Mouse (Mus musculus): ENCODE results near the gene Cacna2d4. TPM values are rescaled to one million over a fixed set of nuclear protein-coding genes. Genes with fewer than 3 reads are reported as not detected.
"Not testable (repeated sequence)": the region's sequence is repeated elsewhere in the genome, so short reads cannot be mapped to it uniquely, and the experiment has no call there.

Gene Cacna2d4
- total and polyA plus RNA-seq, 2 experiments from 2014 or later, result 0.48 to 0.62 TPM

DNA sequence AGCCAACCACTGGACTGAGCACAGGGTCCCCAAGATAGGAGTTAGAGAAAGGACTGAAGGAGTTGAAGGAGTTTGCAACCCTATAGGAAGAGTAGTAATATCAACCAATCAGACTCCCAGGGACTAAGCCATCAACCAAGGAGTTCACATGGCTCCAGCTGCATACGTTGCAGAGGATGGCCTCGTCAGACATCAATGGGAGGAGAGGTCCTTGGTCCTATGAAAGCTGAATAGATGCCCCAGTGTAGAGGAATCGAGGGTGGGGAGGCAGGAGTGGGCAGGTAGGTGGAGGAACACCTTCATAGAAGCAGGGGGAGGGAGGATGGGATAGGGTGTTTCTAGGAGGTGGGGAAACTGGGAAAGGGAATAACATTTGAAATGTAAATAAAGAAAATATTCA, 31.4 kb upstream of the Cacna2d4 start:
- DNase-seq (no peak), ATAC-seq (no peak)
- Histone ChIP-seq H3K36me3 (ENCODE audit: insufficient read depth) (peaks cover 14% of the 10 kb centered on the region), H3K4me3 (ENCODE audit: low read depth, low read length) (no peak overlapping the region), H3K27me3 (ENCODE audit: insufficient read depth, low read length) (no peaks in the 10 kb centered on the region), H3K4me2 (ENCODE audit: low read depth) (no peak overlapping the region), H3K9ac (no peak overlapping the region), H3K4me1 (ENCODE audit: insufficient read depth) (no peaks in the 10 kb centered on the region), H3K27ac (ENCODE audit: low read depth, low read length) (no peak overlapping the region), H3K9me3 (ENCODE audit: low read length) (no peaks in the 10 kb centered on the region)
- 56% methylated on average over 3 of the region's 3 CpGs for WGBS
- TF ChIP-seq CTCF (IDR thresholded peaks at IDR 0.05; ENCODE audit: low read depth), result no peak

GRCm38 (mm10) chr6:119206006-119206405, 30.3 kb upstream of the Cacna2d4 start:
- not testable (repeated sequence) for DNase-seq; H3K27me3 ChIP-seq (ENCODE audit: insufficient read depth, low read length); H3K4me3 ChIP-seq (ENCODE audit: low read depth, low read length); H3K4me1 ChIP-seq (ENCODE audit: insufficient read depth); ATAC-seq; H3K9ac ChIP-seq; H3K27ac ChIP-seq (ENCODE audit: low read depth, low read length); H3K4me2 ChIP-seq (ENCODE audit: low read depth); H3K9me3 ChIP-seq (ENCODE audit: low read length)
- WGBS, result 83% methylated on average over 7 of the region's 7 CpGs
- peaks cover 14% of the 10 kb centered on the region for H3K36me3 ChIP-seq (ENCODE audit: insufficient read depth)

GRCm38 (mm10) chr6:119213375-119213774, 23.0 kb upstream of the Cacna2d4 start:
- WGBS, result 94% methylated on average over 5 of the region's 5 CpGs
- no peak for TF ChIP-seq CTCF (IDR thresholded peaks at IDR 0.05; ENCODE audit: low read depth)
- DNase-seq (no peak), ATAC-seq (no peak)
- H3K27ac ChIP-seq (ENCODE audit: low read depth, low read length), result no peak overlapping the region
- no peak overlapping the region for H3K4me3 ChIP-seq (ENCODE audit: low read depth, low read length)
- H3K27me3 ChIP-seq (ENCODE audit: insufficient read depth, low read length), result no peaks in the 10 kb centered on the region
- H3K36me3 ChIP-seq (ENCODE audit: insufficient read depth), result peaks cover 35% of the 10 kb centered on the region
- no peak overlapping the region for H3K9ac ChIP-seq
- H3K4me2 ChIP-seq (ENCODE audit: low read depth), result no peak overlapping the region
- no peaks in the 10 kb centered on the region for H3K4me1 ChIP-seq (ENCODE audit: insufficient read depth)
- H3K9me3 ChIP-seq (ENCODE audit: low read length), result no peaks in the 10 kb centered on the region

- Histone ChIP-seq H3K27ac (ENCODE audit: low read depth, low read length) (no peak overlapping the region), H3K4me2 (ENCODE audit: low read depth) (no peak overlapping the region), H3K9ac (no peak overlapping the region), H3K9me3 (ENCODE audit: low read length) (no peaks in the 10 kb centered on the region), H3K4me1 (ENCODE audit: insufficient read depth) (no peaks in the 10 kb centered on the region), H3K36me3 (ENCODE audit: insufficient read depth) (peaks cover 36% of the 10 kb centered on the region), H3K4me3 (ENCODE audit: low read depth, low read length) (no peak overlapping the region), H3K27me3 (ENCODE audit: insufficient read depth, low read length) (no peaks in the 10 kb centered on the region)
- no peak for DNase-seq
- no peak for TF ChIP-seq CTCF (IDR thresholded peaks at IDR 0.05; ENCODE audit: low read depth)
- WGBS, result 66% methylated on average over 6 of the region's 6 CpGs
- no peak for ATAC-seq
These were observed 22.1 kb upstream of the Cacna2d4 start for GRCm38 (mm10) chr6:119214190-119214589.

DNA sequence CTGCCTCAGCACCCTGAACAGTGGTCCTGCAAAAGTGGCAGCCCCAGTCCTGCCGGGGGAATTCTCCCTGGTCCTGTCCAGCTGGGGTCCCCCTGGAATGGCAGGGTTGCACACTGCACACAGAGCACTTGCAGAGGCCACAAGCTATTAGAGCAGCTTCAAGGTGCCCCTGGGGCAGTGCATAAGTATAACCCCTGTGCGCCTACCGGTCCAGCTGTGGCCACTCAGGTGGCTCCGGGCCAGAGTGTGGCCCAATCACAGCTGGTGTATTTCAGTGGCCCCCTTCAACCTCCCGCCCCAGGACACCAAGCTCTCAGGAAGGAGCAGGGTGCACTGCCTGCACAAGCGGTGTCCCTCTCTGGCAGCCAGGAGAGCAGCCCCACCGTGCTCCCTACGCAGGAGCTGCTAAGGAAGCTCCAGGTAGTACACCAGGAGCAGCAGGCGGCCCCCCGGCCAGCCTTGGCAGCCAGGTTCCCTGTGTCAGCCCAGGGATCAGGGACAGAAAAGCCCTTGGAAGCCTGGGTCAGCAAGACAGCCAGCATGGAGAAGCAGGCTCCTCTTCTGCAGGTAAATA, 21.2 kb upstream of the Cacna2d4 start:
- WGBS, result 98% methylated on average over 10 of the region's 10 CpGs
- peaks cover 36% of the 10 kb centered on the region for H3K36me3 ChIP-seq (ENCODE audit: insufficient read depth)
- no peak for ATAC-seq

GRCm38 (mm10) chr6:119217661-119218060, 18.7 kb upstream of the Cacna2d4 start:
- no peak for ATAC-seq
- no peak overlapping the region for H3K4me2 ChIP-seq (ENCODE audit: low read depth)
- no peaks in the 10 kb centered on the region for H3K4me1 ChIP-seq (ENCODE audit: insufficient read depth)
- H3K27ac ChIP-seq (ENCODE audit: low read depth, low read length), result no peak overlapping the region
- H3K4me3 ChIP-seq (ENCODE audit: low read depth, low read length), result no peak overlapping the region
- H3K27me3 ChIP-seq (ENCODE audit: insufficient read depth, low read length), result no peaks in the 10 kb centered on the region
- H3K9me3 ChIP-seq (ENCODE audit: low read length), result no peaks in the 10 kb centered on the region
- H3K36me3 ChIP-seq (ENCODE audit: insufficient read depth), result peaks cover 44% of the 10 kb centered on the region
- DNase-seq, result no peak
- TF ChIP-seq CTCF (IDR thresholded peaks at IDR 0.05; ENCODE audit: low read depth), result no peak
- H3K9ac ChIP-seq, result no peak overlapping the region
- WGBS, result 83% methylated on average over 4 of the region's 4 CpGs

More for the DNA sequence above, 21.2 kb upstream of the Cacna2d4 start:
- Histone ChIP-seq H3K4me2 (ENCODE audit: low read depth) (no peak overlapping the region), H3K27ac (ENCODE audit: low read depth, low read length) (no peak overlapping the region), H3K27me3 (ENCODE audit: insufficient read depth, low read length) (no peaks in the 10 kb centered on the region), H3K9me3 (ENCODE audit: low read length) (no peaks in the 10 kb centered on the region), H3K4me1 (ENCODE audit: insufficient read depth) (no peaks in the 10 kb centered on the region), H3K4me3 (ENCODE audit: low read depth, low read length) (no peak overlapping the region), H3K9ac (no peak overlapping the region)
- no peak for DNase-seq
- no peak for TF ChIP-seq CTCF (IDR thresholded peaks at IDR 0.05; ENCODE audit: low read depth)

- Histone ChIP-seq H3K4me2 (ENCODE audit: low read depth) (no peak overlapping the region), H3K9ac (no peak overlapping the region), H3K4me1 (ENCODE audit: insufficient read depth) (no peaks in the 10 kb centered on the region), H3K9me3 (ENCODE audit: low read length) (no peaks in the 10 kb centered on the region), H3K27me3 (ENCODE audit: insufficient read depth, low read length) (no peaks in the 10 kb centered on the region), H3K27ac (ENCODE audit: low read depth, low read length) (no peak overlapping the region), H3K4me3 (ENCODE audit: low read depth, low read length) (no peak overlapping the region), H3K36me3 (ENCODE audit: insufficient read depth) (peaks cover 40% of the 10 kb centered on the region)
- ATAC-seq (no peak), DNase-seq (no peak)
- no peak for TF ChIP-seq CTCF (IDR thresholded peaks at IDR 0.05; ENCODE audit: low read depth)
- 67% methylated on average over 5 of the region's 5 CpGs for WGBS
These were observed 17.7 kb upstream of the Cacna2d4 start for GRCm38 (mm10) chr6:119218591-119218990.

All from forebrain, postnatal 0 days (tissue).